Mouse (Mus musculus) intestine, embryonic 16.5 days (tissue): ENCODE data around the gene Map1b. TPM values are rescaled to one million over a fixed set of nuclear protein-coding genes. Genes with fewer than 3 reads are reported as not detected.

Experiments used
- ATAC-seq: fragments of 200-750 bp; cut with Nextera tagmentation; 2 replicates; pipeline ENCODE4 v1.8.0; 2017; ENCODE audit warnings: moderate TSS enrichment, moderate library complexity
- H3K27ac ChIP-seq: fragments of 300-500 bp; sonication (generic); 2 replicates; pipeline ENCODE4 v1.5.1; 2014; ENCODE audit warnings: mild to moderate bottlenecking, low read length
- H3K27me3 ChIP-seq: fragments of 300-500 bp; sonication (generic); replicated peaks from 2 replicates; pipeline ENCODE4 v1.6.1; 2014; ENCODE audit warnings: low read length, control low read depth, mixed read lengths; ENCODE audit not compliant: control insufficient read depth, insufficient read depth
- H3K36me3 ChIP-seq: fragments of 300-500 bp; sonication (generic); 2 replicates; pipeline ENCODE4 v1.6.1; 2014; ENCODE audit warnings: low read length, control low read depth; ENCODE audit not compliant: control insufficient read depth, insufficient read depth
- H3K4me1 ChIP-seq: fragments of 300-500 bp; sonication (generic); 2 replicates; pipeline ENCODE4 v1.6.1; 2014; ENCODE audit warnings: low read length, control low read depth, mixed read lengths; ENCODE audit not compliant: control insufficient read depth, insufficient read depth
- H3K4me2 ChIP-seq: fragments of 300-500 bp; sonication (generic); 2 replicates; pipeline ENCODE4 v1.6.1; 2014; ENCODE audit warnings: low read depth, low read length, control low read depth
- H3K4me3 ChIP-seq: fragments of 300-500 bp; sonication (generic); 2 replicates; pipeline ENCODE4 v1.5.1; 2014; ENCODE audit warnings: mild to moderate bottlenecking, low read length
- H3K9ac ChIP-seq: fragments of 300-500 bp; sonication (generic); 2 replicates; pipeline ENCODE4 v1.6.1; 2014; ENCODE audit warnings: low read depth, low read length
- H3K9me3 ChIP-seq: fragments of 300-500 bp; sonication (generic); 2 replicates; pipeline ENCODE4 v1.6.1; 2016; ENCODE audit warnings: low read length, control low read depth; ENCODE audit not compliant: control insufficient read depth
- WGBS: fragments of 180-500 bp; shearing (Covaris S2); extraction: QIAGEN DNeasy Blood & Tissue Kit; methylation state at CpG from one replicate; pipeline ENCODE4 v1.1.7; 2014; 5-methylcytosine and 5-hydroxymethylcytosine counted together
- polyA plus RNA-seq: library from polyadenylated mRNA; unstranded; fragments of >200 nt; fragmentation: Nextera tagmentation; extraction: Ambion mirVana; gene quantifications from 2 replicates; pipeline ENCODE4 v1.2.1, GENCODE M21; 2015

Gene Map1b
- 81.4 and 91.4 TPM in 2 replicates for polyA plus RNA-seq

GRCm38 (mm10) chr13:99516448-99516881, at the start of gene Map1b:
Gene Map1b, minus strand, starts transcription at chr13:99516540.
- no peaks in the 10 kb centered on the region for H3K36me3 ChIP-seq
- peak within 1 kb of the TSS; percentile 64 for H3K4me3 ChIP-seq
- H3K27ac ChIP-seq = peak within 1 kb of the TSS; percentile 61
- 0 out of 2 replicates have a peak, but pooled peaks cover 2% of the 10 kb centered on the region for H3K27me3 ChIP-seq
- no peaks in the 10 kb centered on the region for H3K9me3 ChIP-seq
- peak; percentile 81 for ATAC-seq
- H3K9ac ChIP-seq = peak within 1 kb of the TSS; percentile 67
- WGBS = 0% methylated on average over 29 of the region's 32 CpGs
- peaks cover 15% of the 10 kb centered on the region for H3K4me1 ChIP-seq
- H3K4me2 ChIP-seq = peak within 1 kb of the TSS; percentile 96

DNA sequence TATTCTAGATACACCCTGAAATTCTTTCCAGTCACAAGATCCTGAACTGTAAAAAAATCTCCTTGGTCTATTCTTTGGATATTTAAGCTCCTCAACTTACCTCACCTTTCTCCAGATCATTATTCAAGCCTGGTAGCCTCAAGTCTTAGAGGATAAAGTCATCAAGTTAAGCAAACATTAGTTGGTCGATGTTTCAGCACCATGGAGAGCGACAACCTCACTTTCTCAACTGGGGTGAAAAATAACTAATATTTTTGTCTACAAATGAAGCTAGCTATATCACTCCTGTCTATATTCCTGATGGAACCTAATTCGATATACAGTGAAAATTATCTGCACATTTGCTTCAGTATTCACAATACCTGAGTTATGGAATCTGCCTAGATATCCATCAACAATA, 48.0 kb upstream of the Map1b start:
- Histone ChIP-seq H3K27ac (no peak overlapping the region), H3K4me1 (no peaks in the 10 kb centered on the region), H3K9me3 (no peaks in the 10 kb centered on the region), H3K36me3 (no peaks in the 10 kb centered on the region), H3K9ac (no peak overlapping the region), H3K4me2 (no peak overlapping the region), H3K27me3 (no peaks in the 10 kb centered on the region), H3K4me3 (no peak overlapping the region)
- ATAC-seq = no peak
- 23% methylated on average over 3 of the region's 3 CpGs for WGBS

- Histone ChIP-seq H3K9me3 (no peaks in the 10 kb centered on the region), H3K4me2 (no peak overlapping the region), H3K36me3 (no peaks in the 10 kb centered on the region), H3K27me3 (no peaks in the 10 kb centered on the region), H3K4me3 (no peak overlapping the region), H3K4me1 (no peaks in the 10 kb centered on the region), H3K27ac (no peak overlapping the region), H3K9ac (no peak overlapping the region)
- no peak for ATAC-seq
- 55% methylated on average over 3 of the region's 3 CpGs for whole genome bisulfite sequencing
Measured at GRCm38 (mm10) chr13:99563021-99563420, 46.7 kb upstream of the Map1b start.

DNA sequence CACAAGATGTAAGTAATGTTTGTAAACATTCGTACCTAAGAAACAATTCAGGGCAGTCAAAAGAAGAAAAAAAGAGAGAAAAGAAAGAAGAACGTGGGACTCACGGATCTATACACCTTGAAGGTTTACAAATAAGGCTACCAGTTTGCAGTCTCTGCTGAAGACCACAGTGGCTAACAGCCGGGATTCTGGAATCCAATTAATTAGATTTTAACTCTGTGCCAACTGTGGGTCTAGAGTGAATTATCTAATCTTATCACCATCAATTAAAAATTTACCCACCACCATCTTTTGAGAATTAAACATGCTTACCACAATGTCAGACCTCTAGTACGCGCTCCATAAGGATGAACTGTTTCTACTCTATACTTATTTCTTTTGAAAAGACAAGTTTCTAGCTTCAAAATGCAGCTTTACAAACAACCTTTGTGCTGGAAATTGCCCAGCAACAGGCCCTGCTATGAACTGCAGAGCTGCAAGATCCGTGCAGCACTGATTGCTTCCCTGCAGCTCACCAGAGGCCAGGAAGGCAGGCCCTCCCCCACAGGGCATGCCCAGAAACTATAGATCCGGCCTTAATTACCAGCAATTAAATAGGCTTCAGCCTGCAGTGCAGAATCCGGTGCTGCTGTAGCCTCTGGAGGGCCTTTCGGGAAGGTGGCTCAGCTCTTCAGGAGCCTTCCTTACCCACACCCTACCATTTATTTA, 45.7 kb upstream of the Map1b start:
- Histone ChIP-seq H3K4me2 (no peak overlapping the region), H3K4me3 (no peak overlapping the region), H3K36me3 (no peaks in the 10 kb centered on the region), H3K27ac (no peak overlapping the region), H3K27me3 (no peaks in the 10 kb centered on the region), H3K9ac (no peak overlapping the region), H3K9me3 (no peaks in the 10 kb centered on the region), H3K4me1 (no peaks in the 10 kb centered on the region)
- WGBS = 46% methylated on average over 10 of the region's 10 CpGs
- no peak for ATAC-seq

DNA sequence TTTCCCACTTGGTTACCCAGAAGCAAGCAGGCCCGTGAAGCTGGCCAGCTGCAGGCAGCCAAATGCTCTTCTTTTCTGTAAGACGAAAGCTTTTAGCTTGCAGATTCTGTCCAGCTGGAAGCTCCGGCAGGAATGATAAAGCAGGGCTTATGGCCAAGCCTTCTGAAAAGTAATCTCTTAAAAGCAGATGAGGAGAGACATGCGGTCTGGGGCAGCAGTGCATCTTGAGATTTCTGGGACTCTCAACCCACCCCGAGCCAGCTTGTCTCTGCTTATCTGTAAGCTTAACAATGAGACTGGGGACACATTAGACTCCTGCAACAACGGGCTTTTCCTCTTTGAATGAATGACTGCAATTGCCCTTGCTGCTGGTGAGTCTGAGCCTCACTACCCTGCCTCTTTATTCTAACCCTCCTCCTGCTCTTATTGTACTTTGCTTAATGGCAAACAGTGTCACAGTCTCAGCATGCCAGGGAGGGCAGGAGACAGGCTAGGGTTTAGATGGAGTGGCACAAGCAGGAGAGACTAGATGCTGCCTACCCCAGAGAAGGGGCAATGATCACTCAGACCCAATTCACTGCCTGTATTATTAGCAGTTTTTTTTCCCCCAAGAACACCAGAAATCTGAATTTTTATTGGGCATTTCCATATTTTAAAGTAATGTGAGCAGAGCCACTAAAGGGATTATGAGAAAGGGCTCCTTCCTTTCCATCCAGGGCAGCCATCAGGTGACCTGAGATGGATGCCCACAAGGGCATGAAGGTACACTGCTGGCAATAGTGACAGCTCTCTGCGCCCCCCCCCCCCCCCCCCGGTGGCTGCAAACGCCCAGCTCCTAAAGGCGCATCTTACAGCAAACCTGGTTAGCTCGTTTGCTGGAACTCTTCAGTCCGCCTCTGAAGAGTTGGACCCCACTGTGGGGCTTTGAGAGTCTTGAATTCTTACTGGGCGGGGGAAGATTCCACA, 44.6 kb upstream of the Map1b start:
- 44% methylated on average over 11 of the region's 13 CpGs for WGBS
- H3K9me3 ChIP-seq = no peaks in the 10 kb centered on the region
- no peaks in the 10 kb centered on the region for H3K4me1 ChIP-seq
- no peak overlapping the region for H3K27ac ChIP-seq
- H3K36me3 ChIP-seq = no peaks in the 10 kb centered on the region
- no peak overlapping the region for H3K9ac ChIP-seq
- H3K27me3 ChIP-seq = no peaks in the 10 kb centered on the region
- ATAC-seq = no peak
- no peak overlapping the region for H3K4me3 ChIP-seq
- no peak overlapping the region for H3K4me2 ChIP-seq

GRCm38 (mm10) chr13:99558216-99558906, 42.0 kb upstream of the Map1b start:
- Histone ChIP-seq H3K4me2 (peak overlapping the region; percentile 54), H3K27me3 (no peaks in the 10 kb centered on the region), H3K4me1 (no peaks in the 10 kb centered on the region), H3K27ac (no peak overlapping the region), H3K36me3 (no peaks in the 10 kb centered on the region), H3K9me3 (no peaks in the 10 kb centered on the region), H3K4me3 (peak overlapping the region; percentile 37), H3K9ac (no peak overlapping the region)
- ATAC-seq = peak; percentile 78
- 61% methylated on average over 12 of the region's 12 CpGs for WGBS

GRCm38 (mm10) chr13:99557813-99558212, 41.5 kb upstream of the Map1b start:
- Histone ChIP-seq H3K9me3 (no peaks in the 10 kb centered on the region), H3K4me1 (no peaks in the 10 kb centered on the region), H3K36me3 (no peaks in the 10 kb centered on the region), H3K27ac (no peak overlapping the region), H3K4me3 (peak overlapping the region; percentile 37), H3K4me2 (peak overlapping the region; percentile 54), H3K27me3 (no peaks in the 10 kb centered on the region), H3K9ac (no peak overlapping the region)
- ATAC-seq = peak; percentile 74
- 55% methylated on average over 15 of the region's 15 CpGs for WGBS

DNA sequence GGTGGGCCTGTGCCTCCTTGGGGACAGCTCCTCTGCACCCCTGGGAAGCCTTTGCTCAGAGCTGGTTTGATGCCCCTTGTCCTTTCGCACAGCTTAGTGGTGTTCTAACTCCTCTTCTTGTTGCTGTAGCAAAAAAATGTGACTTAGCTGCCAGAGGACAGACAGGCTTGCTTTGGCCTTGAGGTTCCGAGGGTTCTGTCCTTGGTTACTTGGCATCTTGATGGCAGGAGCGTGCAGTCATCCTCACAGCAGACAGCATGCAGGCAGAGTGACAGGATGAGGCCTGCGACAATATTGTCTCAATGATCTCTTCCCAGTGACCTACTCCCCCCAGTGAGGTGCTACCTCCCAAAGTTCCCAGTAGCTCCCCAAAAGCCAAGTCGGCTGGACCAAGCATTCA, 41.0 kb upstream of the Map1b start:
- Histone ChIP-seq H3K27me3 (no peaks in the 10 kb centered on the region), H3K4me3 (no peak overlapping the region), H3K4me2 (no peak overlapping the region), H3K4me1 (no peaks in the 10 kb centered on the region), H3K36me3 (no peaks in the 10 kb centered on the region), H3K9me3 (no peaks in the 10 kb centered on the region), H3K27ac (no peak overlapping the region), H3K9ac (no peak overlapping the region)
- 77% methylated on average over 5 of the region's 5 CpGs for WGBS
- ATAC-seq = no peak

- Histone ChIP-seq H3K4me1 (no peaks in the 10 kb centered on the region), H3K9ac (no peak overlapping the region), H3K27ac (no peak overlapping the region), H3K36me3 (no peaks in the 10 kb centered on the region), H3K4me2 (no peak overlapping the region), H3K9me3 (no peaks in the 10 kb centered on the region), H3K27me3 (no peaks in the 10 kb centered on the region), H3K4me3 (no peak overlapping the region)
- WGBS = 40% methylated on average over 8 of the region's 8 CpGs
- no peak for ATAC-seq
Measured at GRCm38 (mm10) chr13:99554960-99555359, 38.6 kb upstream of the Map1b start.
